Mouse (Mus musculus): ENCODE results near the gene Gpr180.
"Not testable (repeated sequence)": the region's sequence is repeated elsewhere in the genome, so short reads cannot be mapped to it uniquely, and the experiment has no call there.

Gene Gpr180

GRCm38 (mm10) chr14:118136744-118137452, at the start of gene Gpr180:
Gene Gpr180 (plus strand): TSS chr14:118137158.
- DNase-seq: peak; percentile 98

- DNase-seq: no peak
These were observed 48.3 kb upstream of the Gpr180 start for GRCm38 (mm10) chr14:118088437-118089207.

- peak; percentile 86 to 87 for DNase-seq
These were observed 47.6 kb upstream of the Gpr180 start for GRCm38 (mm10) chr14:118089215-118089805.

- DNase-seq: no peak
These were observed 47.1 kb upstream of the Gpr180 start for GRCm38 (mm10) chr14:118089806-118090392.

- DNase-seq: no peak
These were observed 38.7 kb upstream of the Gpr180 start for GRCm38 (mm10) chr14:118098265-118098664.

- DNase-seq: no peak
These were observed 35.5 kb upstream of the Gpr180 start for GRCm38 (mm10) chr14:118101227-118101990.

- not testable (repeated sequence) for DNase-seq
These were observed 29.5 kb upstream of the Gpr180 start for GRCm38 (mm10) chr14:118107479-118107878.

- no peak for DNase-seq
These were observed 23.8 kb upstream of the Gpr180 start for GRCm38 (mm10) chr14:118113116-118113515.

GRCm38 (mm10) chr14:118124129-118124528, 12.8 kb upstream of the Gpr180 start:
- no peak for DNase-seq

- no peak for DNase-seq
These were observed 12.2 kb upstream of the Gpr180 start for GRCm38 (mm10) chr14:118124771-118125170.

- DNase-seq: no peak
These were observed 10.7 kb upstream of the Gpr180 start for GRCm38 (mm10) chr14:118126301-118126700.

- no peak for DNase-seq
These were observed 5.5 kb upstream of the Gpr180 start for GRCm38 (mm10) chr14:118131472-118131871.

GRCm38 (mm10) chr14:118131931-118132641, 4.9 kb upstream of the Gpr180 start:
- no peak for DNase-seq

GRCm38 (mm10) chr14:118132642-118132977, 4.3 kb upstream of the Gpr180 start, which contains the start of gene Tgds:
Gene Tgds (minus strand): TSS chr14:118132755.
- peak; percentile 99 to 100 for DNase-seq

- no peak for DNase-seq
These were observed 529 bp downstream of the Gpr180 start for GRCm38 (mm10) chr14:118137487-118137886.

- DNase-seq: no peak
These were observed 5.3 kb downstream of the Gpr180 start for GRCm38 (mm10) chr14:118142283-118142682.

GRCm38 (mm10) chr14:118148046-118148445, 11.1 kb downstream of the Gpr180 start:
- no peak for DNase-seq

- DNase-seq: no peak
These were observed 11.6 kb downstream of the Gpr180 start for GRCm38 (mm10) chr14:118148554-118148953.

- no peak for DNase-seq
These were observed 13.9 kb downstream of the Gpr180 start for GRCm38 (mm10) chr14:118150656-118151551.

- DNase-seq: no peak
These were observed 14.8 kb downstream of the Gpr180 start for GRCm38 (mm10) chr14:118151651-118152293.
